Mouse (Mus musculus): Measurements from ENCODE around the gene Tkt.

Tkt gene

GRCm38 (mm10) chr14:30585323-30585722 is 37.2 kb downstream of the Tkt start:
- DNase-seq (ENCODE audit: low spot score): no peak

DNA sequence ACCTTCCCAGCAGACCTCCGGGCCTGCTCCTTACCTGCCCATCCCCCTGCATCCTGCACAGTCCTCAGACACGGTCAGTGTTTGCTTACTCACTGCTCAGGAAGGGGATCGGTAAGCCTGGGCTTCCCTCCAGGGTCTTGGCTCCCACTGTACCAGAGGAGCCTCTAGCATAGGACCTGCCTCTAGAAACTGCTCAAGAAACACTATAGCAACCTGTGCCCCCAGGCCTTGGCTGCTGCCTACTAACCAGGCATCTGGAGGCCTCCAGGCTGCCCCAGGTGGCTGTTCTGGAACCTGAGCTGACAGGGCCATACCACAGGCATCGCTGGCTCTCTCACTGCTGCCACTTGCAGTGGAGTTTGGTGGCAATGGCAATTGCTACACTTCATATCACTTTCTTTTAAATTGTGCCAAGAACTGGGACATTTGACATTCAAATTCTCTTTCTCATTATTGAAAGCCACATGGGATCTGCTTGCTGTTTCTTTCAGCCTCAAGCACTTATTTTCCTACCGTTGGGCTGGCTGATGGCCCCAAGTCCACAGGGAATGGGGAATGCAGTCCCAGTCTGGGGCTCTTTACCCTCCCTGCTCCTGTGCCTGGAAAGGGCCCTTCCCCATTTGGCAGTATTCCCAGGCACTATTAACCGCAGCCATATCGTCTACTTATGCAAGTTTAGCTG is 38.8 kb downstream of the Tkt start:
- DNase-seq (ENCODE audit: low spot score): peak; percentile 54

DNA sequence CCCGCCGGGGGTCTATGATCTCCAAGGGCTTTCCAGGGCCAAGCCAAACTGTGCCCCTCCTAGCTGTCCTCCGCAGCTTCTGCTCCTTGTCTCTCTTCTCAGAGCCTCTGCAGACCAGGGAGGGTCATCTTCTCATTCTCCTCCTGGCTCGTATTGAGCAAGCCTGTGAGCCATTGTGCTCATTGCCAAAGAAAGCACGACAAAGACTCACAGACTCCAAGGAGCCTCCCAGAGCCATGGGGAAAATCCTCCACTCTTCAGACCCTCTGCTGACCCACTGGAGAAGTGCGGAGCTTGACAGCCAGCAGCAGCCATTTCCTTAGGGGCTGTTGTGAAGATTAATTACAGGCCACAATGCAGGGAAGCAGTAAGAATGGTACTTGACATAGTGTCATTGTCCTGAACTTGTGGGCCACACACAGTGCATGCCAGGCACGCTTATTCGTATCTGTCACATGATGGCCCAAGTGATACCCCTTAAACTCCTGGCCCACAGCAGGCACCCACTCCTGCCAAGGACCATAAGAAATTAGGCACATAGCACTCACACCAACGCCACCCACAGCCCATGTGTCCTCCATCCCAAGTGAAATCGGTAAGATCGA is 42.0 kb downstream of the Tkt start:
- DNase-seq (ENCODE audit: low spot score): peak; percentile 33

GRCm38 (mm10) chr14:30590918-30591317 is 42.8 kb downstream of the Tkt start:
- no peak for DNase-seq (ENCODE audit: low spot score)

GRCm38 (mm10) chr14:30591417-30591816 is 43.3 kb downstream of the Tkt start:
- peak; percentile 62 for DNase-seq (ENCODE audit: low spot score)

- DNase-seq (ENCODE audit: low spot score): peak; percentile 52
Observed at GRCm38 (mm10) chr14:30593279-30594091, 45.3 kb downstream of the Tkt start.

DNA sequence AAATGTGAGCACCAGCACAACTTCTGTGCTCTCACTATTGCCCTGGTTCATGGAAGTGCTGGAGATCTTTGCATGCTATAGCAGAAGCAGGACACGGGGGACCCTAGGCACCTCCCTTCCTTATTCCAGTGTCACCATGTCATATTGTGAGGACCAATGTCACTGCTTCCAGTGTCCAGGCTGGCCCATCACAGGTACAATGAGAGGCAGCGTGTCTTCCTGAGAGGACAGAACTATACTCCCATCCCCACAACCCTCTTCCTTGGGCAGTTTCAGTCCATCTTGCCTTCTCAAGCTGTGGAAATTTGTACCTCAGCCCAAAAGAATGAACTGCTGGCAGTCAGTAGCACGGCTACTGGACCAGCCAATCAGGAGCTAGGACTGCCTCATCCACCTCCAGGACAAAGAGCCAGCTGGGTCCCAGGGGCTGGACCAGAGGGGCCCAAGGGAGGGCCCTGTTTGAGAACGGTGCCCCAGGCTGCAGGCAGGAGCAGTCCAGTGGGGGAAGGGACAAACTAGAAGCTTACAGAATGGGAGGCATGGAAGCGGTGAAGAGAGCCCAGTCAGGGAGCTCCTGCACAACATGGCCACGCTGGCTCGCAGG is 46.0 kb downstream of the Tkt start:
- peak; percentile 58 for DNase-seq (ENCODE audit: low spot score)

DNA sequence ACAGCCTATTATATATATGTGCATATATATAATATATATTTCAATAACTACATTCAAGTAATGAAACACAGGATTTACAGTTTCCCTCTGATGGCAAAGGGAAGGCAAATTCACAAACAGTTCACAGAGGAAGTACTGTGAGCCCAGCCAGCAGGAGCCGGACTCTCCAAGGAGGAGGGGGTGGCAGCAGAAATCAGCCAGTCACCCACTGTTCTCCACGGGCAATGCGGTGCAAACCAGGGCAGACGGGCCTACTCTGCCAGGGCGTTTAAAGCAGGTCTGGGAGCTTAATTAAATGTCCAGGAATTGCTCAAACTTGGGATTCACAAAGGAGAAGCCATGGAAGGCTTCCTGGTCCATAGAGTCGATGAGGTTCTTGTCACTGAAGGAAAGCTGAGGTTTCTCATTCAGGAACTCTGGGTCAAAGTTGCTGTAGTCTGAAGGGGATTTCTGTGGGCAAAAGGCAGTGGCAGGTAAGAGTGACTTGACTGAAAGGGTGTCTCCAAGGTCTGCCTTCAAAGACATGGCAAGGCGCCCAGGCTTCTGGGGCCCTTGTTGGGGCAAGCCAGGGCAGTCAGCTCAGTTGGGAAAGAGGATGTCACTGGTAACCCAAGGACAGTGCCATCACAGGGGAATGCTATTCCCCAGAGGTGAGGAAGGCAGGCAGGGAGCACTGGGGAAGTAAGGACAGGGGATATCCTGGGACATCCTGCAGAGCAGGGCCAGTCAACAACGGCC is 47.6 kb downstream of the Tkt start:
- DNase-seq (ENCODE audit: low spot score): no peak

DNA sequence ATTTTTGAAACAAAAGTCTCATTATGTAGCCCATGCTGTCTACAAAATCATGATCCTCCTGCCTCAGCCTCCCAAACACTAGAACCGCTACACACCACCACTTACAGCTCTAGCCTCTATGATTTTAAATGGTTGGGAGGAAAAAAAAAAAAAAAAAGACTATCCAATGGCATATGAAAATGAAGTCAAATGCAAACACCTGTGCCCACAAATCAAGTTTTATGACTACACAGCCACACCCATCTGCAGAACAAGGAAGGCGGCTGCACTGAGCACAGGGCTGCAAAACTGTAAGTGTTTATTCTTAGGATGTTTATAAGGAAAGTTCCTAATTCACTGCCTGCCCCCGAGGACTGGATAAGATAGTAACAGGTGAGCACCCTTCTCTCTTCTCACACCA is 48.2 kb downstream of the Tkt start:
- DNase-seq (ENCODE audit: low spot score): no peak

- no peak for DNase-seq (ENCODE audit: low spot score)
Observed at GRCm38 (mm10) chr14:30597142-30597541, 49.0 kb downstream of the Tkt start.

- DNase-seq (ENCODE audit: low spot score): no peak
Observed at GRCm38 (mm10) chr14:30606817-30607216, 58.7 kb downstream of the Tkt start.

- no peak for DNase-seq (ENCODE audit: low spot score)
Observed at GRCm38 (mm10) chr14:30607696-30608095, 59.5 kb downstream of the Tkt start.

- DNase-seq (ENCODE audit: low spot score): no peak
Observed at GRCm38 (mm10) chr14:30608176-30608575, 60.0 kb downstream of the Tkt start.

- DNase-seq (ENCODE audit: low spot score): no peak
Observed at GRCm38 (mm10) chr14:30609499-30609898, 61.3 kb downstream of the Tkt start.

DNA sequence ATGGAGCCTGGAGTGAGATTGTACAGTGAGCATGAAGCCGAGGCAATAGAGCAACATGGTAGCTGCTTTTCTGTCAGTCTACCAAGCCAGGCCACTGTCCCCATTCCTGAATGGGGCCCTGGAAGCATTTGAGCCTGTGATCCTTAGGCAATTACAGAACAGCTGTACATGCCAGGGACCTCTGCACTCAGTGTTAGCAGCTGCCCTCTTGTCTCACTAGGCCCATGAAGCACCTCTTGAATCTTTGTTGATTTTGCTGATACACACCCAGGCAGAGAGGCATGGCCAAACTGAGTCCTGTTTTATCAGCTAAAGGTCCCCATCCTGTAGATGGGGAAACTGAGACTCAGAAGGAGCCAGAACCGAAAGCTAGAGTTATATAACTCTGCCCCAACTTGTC is 62.1 kb downstream of the Tkt start:
- DNase-seq (ENCODE audit: low spot score): peak; percentile 30

DNA sequence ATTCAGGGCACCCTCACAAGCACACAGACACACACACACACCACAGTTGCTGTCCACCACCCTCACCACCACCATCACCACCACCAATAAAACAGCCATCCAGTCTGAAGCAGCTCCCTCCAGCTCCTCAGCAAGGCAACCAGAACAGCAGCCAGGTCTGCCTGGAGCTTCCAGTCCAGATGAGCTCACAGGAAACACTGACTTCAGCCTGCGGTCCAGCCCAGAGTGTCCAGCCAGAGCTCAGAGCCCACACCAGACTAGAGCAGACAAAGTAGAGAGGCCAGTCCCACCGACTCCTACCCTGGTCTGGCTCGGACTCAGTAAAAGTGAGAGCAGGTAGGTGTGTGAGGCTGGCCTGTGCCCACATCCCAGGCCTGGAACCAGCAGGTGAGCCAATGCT is 62.8 kb downstream of the Tkt start:
- no peak for DNase-seq (ENCODE audit: low spot score)

GRCm38 (mm10) chr14:30612523-30612922 is 64.4 kb downstream of the Tkt start:
- peak; percentile 63 for DNase-seq (ENCODE audit: low spot score)

GRCm38 (mm10) chr14:30612962-30613715 is 65.0 kb downstream of the Tkt start:
- peak; percentile 51 for DNase-seq (ENCODE audit: low spot score)

DNA sequence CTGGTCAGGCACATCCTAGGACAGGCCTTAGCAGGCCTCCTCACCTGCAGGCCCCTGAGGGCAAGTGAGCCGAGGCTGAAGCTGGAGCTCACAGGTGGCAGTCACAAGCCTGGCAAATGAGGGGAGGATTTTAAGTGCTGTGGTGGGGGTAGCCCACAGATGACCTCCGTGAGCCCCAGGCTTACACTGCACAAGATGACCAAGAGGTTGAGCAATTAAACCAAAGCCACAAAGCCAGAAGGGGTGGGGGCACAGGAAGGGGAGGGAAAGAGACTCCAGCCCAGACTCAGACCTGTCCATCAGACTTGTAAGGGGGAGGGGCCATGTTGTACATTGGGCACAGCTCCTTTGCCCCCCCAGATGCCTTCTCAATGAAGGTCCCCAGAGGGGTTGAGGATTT is 68.6 kb downstream of the Tkt start:
- no peak for DNase-seq (ENCODE audit: low spot score)

DNA sequence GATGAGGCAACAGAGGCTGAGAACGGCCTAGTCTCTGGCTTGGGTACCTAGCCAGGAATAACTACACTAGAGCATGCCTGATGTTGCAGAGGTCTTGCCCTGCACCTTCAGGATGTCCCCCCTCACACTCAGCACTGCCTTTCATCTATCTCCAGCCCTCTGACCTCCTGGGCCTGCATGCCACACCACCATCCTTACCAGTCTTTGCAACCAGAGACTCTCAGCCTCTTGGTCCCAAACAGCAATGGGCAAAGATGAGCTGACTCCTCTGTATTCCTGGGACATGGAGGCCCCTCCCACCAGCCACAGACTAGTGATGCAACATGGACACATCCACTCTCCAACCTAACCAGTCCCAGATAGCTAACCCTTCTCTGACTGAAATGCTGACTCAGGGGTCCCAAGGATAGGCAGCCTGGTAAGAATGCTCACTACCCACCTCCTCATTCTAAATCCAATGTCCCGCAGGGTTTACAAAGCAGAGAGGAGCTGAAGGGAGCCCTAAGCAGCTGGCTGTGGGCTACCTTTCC is 70.7 kb downstream of the Tkt start:
- no peak for DNase-seq (ENCODE audit: low spot score)

DNA sequence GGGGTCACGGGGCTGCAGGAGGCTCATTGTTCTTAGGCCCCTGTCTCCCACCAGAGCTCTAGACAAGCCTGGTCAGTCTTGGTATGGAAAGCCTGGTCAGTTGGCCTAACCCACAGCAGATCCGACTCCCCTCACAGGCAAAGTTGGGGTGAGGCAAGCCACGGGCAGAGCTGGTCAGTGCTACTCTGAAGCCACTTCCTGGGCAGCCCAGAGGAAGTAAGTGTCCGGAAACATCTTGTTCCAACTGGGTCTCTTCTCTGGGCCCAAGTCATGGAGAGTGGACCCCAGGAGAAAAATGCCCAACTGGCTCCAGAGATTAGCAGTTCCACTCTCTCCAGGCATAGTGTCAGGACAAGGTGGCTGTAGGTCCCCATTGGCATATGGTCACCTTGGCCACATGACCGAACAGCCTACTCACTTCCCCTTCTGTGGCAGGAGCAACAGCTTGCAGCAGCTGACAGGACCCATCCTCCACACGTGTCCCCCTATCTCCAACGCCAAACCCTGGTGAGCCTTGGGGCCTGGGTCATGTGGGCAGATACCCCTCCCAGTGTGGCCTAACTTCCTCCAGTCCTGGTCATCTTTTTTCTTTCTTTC is 71.9 kb downstream of the Tkt start:
- no peak for DNase-seq (ENCODE audit: low spot score)

Measured in adipocyte (in vitro differentiated cells).